Mouse (Mus musculus): ENCODE results near the gene Tmem100.

The Tmem100 gene

GRCm38 (mm10) chr11:90029841-90030398 is at the start of gene Tmem100:
TSS of gene Tmem100 (plus strand) at chr11:90030348.
- no peak for DNase-seq

DNA sequence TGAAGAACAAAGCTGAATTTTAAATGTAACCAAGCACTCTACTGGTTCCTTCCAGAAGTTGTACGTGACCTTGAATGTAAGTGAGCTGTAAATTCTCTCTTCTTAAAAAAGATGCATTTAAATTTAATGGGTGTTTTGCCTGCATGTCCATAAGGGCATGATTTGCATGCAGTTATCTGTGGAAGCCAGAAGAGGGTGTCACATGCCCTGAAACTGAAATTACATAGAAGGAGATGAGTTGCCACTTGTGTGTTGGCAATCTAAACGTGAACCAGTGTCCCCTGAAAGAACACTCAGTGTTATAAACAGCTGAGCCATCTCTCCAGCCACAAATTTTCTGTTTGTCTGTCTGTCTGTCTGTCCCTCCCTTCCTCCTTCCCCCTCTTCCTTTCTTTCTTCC is 47.2 kb upstream of the Tmem100 start:
- DNase-seq, result no peak

- no peak for DNase-seq
Measured at GRCm38 (mm10) chr11:89984436-89984835, 45.7 kb upstream of the Tmem100 start.

DNA sequence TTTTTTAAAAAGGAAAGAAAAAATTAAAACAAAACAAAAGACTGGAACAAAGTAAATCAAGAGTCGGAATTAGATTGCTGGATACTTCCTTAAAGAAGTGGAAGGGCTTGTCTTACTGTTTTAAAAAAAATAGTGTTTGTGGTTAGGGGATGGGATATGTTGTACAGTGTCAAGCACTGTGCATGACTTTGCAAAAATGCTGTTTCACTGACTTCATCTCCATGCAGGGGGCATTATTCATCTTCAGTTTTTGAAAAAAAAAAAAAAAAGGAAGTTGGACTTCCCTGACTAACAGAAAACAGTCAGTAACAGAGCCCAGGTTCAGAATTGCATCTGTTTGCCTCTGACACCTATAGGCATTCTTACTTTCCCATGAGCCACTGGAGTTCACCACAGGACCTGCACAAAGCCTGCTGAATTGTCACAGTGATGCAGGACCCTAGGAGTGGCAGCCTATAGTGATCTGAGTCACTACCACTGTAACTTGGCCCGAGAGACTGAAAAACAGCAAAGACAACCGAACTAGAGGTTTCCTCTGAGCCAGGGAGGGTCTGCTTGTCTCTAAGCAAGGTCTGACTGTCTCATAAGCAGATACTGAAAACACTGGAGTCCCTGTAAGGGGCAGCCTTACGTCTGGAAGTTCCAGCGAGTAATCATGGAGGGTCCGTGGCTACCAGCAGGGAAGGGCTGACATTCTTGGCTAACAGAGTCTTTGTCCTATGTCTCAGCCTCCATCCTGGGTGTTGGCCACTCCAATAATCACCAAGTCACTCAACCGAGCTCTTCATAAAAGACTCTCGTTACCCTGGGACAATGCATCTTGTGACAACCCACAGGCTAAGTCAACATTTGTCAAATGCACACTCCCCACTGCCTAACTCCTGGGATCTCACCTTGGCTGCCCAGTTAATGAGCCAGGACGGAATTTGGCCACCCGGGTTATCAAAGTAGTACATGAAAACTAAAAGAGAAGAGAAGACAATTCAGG is 44.7 kb upstream of the Tmem100 start:
- DNase-seq, result no peak

DNA sequence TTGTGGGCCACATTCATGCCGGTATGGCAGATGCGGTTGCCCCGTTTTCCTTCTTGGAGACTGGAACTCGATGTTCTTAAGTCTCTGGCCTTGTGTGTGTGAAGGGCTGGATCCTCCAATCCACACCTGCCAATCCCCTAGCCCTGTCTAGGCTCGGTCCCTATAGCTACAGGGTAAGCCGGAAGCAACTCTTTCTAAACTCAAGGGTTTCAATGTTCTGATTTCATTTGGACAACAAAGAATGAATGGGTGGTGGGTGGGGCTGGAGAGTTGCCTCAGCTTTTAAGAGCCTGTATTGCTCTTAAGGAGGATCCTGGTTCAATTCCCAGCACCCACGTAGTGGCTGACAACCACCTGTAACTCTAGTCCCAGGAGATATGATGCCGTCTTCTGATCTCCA is 43.6 kb upstream of the Tmem100 start:
- no peak for DNase-seq

- peak; percentile 49 for DNase-seq
Measured at GRCm38 (mm10) chr11:89988936-89989589, 41.1 kb upstream of the Tmem100 start.

DNA sequence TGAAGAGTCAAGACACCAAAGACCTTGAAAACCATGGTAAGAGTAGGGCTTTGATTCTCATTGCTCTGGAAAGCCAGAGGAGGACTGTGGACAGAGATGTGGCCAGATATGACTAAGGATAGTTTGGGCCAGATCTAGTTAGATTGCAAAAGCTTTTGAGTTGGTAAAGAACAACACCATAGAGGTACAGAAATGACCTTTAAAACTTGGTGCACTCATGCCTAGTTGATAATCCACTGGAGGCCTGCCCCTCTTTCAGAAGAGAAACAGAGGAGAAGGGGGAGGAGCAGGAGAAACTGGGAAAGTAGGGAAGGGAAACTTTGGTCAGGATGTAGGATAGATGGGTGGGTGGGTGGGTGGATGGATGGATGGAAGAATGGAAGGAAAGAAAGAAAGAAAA is 38.5 kb upstream of the Tmem100 start:
- no peak for DNase-seq

- no peak for DNase-seq
Measured at GRCm38 (mm10) chr11:89994706-89995105, 35.4 kb upstream of the Tmem100 start.

- no peak for DNase-seq
Measured at GRCm38 (mm10) chr11:89995596-89995995, 34.6 kb upstream of the Tmem100 start.

DNA sequence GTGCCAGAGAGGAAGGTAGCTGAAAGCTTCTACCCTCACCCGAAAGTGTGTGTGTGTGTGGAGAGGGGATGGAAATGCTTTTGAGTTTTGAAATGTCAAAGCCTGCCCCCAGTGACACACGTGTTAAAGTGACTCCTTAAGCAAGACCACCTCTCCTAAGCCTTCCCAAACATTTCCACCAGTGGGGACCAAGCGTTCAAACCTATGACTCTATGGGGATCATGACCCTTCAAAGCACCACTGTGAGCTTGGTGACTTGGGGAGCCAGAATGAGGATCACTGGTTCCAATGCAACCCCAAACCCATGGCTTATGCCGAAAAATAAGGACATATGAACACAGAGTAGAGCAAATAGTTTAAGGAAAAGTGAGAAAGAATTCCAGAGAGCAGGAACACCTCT is 33.7 kb upstream of the Tmem100 start:
- DNase-seq, result no peak

GRCm38 (mm10) chr11:89996856-89997255 is 33.3 kb upstream of the Tmem100 start:
- no peak for DNase-seq

DNA sequence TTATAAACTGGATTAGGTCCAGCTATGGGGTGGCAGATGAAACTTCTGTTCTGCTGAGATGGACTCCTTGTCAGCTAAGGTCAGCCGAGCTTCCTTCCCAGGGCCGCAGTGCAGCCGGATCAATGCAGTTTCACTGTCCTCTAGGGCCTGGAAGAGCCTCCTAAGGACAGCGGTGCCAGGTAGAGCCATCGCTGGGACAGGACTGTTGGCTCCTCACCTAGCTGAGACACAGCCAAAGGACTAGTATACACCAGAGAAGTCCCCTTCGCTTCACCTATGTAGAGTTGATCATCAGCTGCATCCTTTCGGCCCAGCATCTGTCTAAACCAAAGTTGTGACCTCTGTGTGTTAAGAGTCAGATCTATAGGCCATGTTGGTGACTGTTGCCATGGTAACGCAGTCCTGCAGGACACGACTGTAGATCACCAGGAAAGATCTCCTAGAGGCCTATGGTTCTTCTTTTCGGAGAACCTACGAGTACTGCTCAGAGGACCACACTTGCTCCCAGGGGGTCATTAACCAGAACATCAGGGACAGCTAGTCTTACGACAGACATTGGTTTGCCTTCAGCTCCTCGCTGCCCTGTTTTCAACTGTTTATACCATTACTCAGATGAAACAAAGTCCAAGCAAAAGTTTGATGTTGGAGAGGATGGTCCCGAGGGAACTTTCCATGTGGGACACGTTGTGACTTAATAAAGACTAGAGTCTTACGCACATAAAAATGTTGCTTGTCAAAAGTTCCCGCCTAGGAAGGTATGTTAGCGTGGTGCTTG is 31.0 kb upstream of the Tmem100 start:
- DNase-seq, result no peak

DNA sequence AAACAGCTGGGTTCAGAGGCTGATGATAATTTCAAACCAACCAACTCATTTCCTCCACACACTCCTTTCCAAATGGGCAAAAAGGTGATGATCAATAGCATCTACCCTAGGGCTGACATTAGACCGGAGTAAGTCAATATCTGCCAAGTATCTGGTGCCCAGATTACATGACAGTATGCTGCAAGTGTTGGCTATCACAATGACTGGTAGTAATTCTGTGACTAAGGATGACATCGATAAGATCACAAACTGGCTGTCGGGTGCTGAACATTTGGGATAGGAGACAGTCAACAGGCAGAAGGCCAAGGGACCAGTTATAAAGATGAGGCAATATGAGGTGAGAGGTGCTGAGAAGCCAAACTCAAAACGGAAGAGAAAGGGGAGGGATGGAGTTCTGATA is 29.5 kb upstream of the Tmem100 start:
- no peak for DNase-seq

- DNase-seq, result no peak
Measured at GRCm38 (mm10) chr11:90001396-90002230, 28.5 kb upstream of the Tmem100 start.

GRCm38 (mm10) chr11:90002231-90002986 is 27.7 kb upstream of the Tmem100 start, which contains the start of gene Pctp:
TSS of gene Pctp (minus strand) at chr11:90002894.
- DNase-seq, result peak; percentile 80

- DNase-seq, result no peak
Measured at GRCm38 (mm10) chr11:90002987-90003348, 27.2 kb upstream of the Tmem100 start.

- DNase-seq, result no peak
Measured at GRCm38 (mm10) chr11:90003386-90003785, 26.8 kb upstream of the Tmem100 start.

- no peak for DNase-seq
Measured at GRCm38 (mm10) chr11:90006111-90006510, 24.0 kb upstream of the Tmem100 start.

GRCm38 (mm10) chr11:90007791-90008531 is 22.2 kb upstream of the Tmem100 start:
- DNase-seq, result no peak

DNA sequence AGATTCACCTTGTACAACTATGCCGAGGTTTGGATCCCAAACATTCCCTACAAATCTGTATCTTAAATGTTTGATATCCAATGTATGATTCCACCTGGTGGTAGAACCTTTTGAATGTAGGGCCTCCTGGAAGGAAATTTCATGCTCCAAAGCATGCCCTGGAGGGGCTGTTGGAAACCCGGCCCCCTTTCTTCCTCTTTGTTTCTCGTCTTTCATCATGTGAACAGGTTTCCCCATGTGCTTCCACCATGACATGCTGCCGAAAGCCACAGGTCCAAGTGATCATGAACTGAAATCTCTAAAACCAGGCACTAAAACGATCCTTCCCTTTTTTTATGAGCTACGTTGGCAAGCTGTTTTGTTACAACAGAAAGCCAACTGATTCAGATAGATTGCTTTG is 16.5 kb upstream of the Tmem100 start:
- DNase-seq, result no peak

GRCm38 (mm10) chr11:90015281-90015680 is 14.9 kb upstream of the Tmem100 start:
- DNase-seq, result no peak

Data from cerebellum, adult 8-10 months (tissue).